Mouse (Mus musculus) right cerebral cortex, adult 18-20 months (tissue): ENCODE measurements at regions not wholly inside any gene's neighbourhood (a gene's known extent, or its start where the extent isn't known, plus 50 kb on each side); places are given as distances from the start of the nearest gene placed in this dataset.

Source experiments
- DNase-seq: peaks from one replicate; pipeline ENCODE4 v3.0.0; 2022; ENCODE audit warnings: mixed read lengths

DNA sequence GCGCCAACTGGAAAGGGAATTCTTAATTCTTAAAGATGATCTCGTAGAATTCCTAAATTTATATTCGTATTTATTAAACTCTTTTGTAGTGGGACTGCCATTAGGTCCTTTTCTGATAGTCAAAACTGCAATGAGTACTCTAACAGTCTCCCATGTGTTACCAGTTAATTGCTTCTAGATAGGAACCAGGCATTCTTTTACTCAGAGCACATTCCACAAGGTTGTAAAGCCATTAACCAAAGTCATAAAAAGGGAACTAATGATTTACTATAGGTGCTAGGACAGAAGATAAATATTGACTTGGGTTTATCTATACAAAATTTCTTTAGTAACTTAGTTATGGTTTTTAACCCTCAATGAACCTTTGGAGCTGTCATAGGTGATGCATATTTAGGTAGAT lies 1525.0 kb downstream of the Tbl1xr1 start:
- DNase-seq: no peak

DNA sequence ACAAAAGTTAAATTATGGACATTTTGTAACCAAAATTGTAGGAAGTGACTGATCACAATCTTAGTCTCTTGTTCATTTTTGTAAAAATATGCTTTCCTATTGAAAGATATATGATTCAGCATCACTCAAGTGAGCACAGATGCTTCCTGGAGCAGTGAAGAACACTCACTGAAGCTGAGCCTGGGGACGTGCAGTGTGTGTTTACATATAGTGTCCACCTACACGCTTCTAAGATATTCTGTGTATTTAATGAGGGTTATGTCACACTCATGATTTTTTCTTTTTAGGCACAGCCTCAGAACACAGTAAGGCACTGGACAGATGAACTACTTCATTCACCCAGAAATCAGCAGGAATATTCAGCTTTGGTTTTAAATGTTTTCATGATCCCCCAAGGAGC lies 1533.6 kb downstream of the Tbl1xr1 start:
- DNase-seq: peak; percentile 18

DNA sequence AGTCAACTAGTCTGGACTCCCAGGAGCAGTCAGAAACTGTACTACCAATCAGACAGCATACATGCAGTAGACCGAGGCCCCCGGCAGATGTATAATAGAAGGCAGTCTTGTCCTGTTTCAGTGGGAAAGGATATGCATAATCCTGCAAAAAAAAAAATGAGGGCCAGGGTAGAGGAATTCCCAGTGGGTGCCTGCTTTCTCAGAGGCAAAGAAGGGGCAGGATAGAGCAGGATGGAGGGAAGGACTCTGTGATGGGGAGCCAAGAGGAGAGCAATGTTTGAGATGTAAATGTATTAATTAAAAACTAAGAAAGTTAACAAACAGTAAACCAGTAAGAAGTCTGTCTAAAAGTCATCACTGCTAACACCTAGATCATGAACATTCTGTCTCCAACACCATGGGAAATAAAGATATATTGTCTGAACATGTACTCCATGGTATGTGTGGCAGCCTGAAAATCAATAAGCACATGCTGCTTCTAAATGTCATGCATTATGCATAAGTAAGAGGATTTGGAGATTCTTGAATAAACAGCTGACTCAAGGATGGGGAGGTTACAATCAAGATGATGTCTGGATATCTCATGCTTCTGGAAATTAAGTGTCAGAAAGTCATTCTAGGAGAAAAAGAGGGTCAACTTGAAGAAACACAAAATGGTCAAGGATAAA lies 1485.3 kb downstream of the Naaladl2 start:
- no peak for DNase-seq

DNA sequence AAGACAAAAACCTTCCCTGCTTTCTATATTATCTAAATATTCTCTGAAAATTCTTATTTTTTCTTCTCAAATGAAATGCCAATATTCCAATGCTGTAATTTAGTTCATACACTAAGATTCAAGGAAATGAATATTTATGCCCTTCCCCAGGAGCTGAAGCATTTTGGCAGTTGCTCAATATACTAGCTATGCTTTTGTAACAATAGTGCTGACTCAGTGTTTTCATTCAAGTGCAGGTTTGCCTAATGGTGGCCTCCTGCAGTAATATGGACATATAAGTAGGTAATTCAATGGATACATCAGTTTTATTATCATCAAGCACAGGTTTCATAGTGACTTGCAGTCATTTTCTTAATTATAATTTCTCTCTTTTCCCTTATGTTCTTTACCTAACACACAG lies 1437.3 kb downstream of the Naaladl2 start:
- DNase-seq: no peak
